Mouse (Mus musculus): ENCODE measurements at regions not wholly inside any gene's neighbourhood (a gene's known extent, or its start where the extent isn't known, plus 50 kb on each side); places are given as distances from the start of the nearest gene placed in this dataset.
"Not testable (repeated sequence)": the region's sequence is repeated elsewhere in the genome, so short reads cannot be mapped to it uniquely, and the experiment has no call there.

GRCm38 (mm10) chr4:67378632-67379031 is 551.2 kb downstream of the Tlr4 start:
- DNase-seq: no peak

DNA sequence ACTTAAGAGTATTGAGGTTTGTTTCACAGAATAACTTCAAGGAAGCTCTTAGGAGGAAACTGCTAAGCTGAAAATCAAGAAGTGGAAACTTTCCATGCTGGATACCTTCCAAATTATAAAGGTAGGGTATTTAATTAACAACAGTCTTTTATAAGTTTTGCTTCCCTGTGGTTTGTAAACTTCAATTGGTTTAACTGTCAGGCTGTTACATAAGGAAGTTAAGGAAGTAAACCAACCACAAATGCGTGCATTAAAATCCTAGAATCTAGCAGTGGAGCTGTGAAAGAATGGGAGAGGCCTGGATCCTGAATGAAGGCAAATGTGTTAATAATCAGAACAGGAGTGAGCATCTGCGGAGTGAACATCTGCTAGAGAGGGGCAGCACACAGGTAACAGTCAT is 560.5 kb downstream of the Tlr4 start:
- DNase-seq: no peak

DNA sequence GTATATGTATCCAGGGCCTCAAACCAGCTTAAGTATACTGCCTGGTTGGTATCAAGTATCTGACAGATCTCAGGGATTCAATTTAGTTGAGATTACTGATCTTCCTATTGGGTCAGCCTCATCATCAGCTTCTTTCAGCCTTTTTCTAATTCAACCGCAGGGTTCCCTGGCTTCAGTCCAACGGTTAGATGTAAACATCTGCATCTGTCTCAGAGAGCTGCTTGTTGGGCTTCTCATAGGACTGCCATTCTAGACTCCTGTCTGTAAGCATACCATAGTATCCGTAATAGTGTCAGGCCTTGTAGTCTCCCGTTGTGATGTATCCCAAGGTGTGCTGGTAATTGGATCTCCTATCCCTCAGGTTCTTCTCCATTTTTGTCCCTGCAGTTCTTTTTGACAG is 575.6 kb downstream of the Tlr4 start:
- no peak for DNase-seq

GRCm38 (mm10) chr4:67424064-67424463 is 596.7 kb downstream of the Tlr4 start:
- DNase-seq: no peak

DNA sequence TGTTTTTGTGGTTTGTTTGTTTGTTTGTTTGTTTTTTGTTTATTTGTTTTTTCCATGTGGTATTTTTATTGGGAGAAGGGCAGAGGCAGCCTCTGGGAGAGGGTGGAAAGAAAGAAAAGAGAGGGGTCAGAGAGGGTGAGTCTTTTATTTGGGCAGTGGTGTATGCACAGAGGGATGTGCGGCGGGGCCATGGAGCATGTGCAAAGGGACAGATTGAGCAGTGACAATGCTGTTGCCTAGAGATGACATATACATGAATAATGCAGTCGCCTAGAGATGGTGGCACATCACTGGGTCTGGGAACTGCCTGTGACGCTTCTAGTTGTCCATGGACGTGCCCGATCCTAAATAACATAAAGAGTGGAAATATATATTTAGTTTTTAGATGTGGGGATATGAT is 598.3 kb downstream of the Tlr4 start:
- no peak for DNase-seq

DNA sequence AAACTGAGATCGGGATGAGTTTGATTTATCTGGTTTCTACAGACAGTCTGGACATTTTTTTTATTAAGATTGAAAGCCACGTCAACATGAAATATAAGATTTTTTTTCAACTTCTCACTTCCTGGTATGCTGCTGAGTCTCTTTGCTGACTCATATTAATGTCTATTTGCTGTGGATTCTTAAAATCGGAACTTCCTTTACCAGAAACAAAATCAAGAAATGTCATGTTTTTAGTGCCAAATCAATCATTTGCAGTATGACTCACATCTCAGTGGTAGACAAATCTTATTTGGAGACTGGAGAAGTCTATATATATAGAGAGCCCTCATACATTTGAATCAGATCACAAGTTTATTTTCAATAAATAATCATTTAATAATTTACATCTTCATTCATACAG is 620.5 kb downstream of the Tlr4 start:
- DNase-seq: no peak

GRCm38 (mm10) chr4:67459871-67460270 is 632.5 kb downstream of the Tlr4 start:
- not testable (repeated sequence) for DNase-seq

GRCm38 (mm10) chr4:67473034-67473433 is 645.6 kb downstream of the Tlr4 start:
- no peak for DNase-seq

GRCm38 (mm10) chr4:67477264-67477845 is 650.0 kb downstream of the Tlr4 start:
- peak; percentile 3 for DNase-seq

- DNase-seq: no peak
These were observed 650.7 kb downstream of the Tlr4 start for GRCm38 (mm10) chr4:67478081-67478480.

DNA sequence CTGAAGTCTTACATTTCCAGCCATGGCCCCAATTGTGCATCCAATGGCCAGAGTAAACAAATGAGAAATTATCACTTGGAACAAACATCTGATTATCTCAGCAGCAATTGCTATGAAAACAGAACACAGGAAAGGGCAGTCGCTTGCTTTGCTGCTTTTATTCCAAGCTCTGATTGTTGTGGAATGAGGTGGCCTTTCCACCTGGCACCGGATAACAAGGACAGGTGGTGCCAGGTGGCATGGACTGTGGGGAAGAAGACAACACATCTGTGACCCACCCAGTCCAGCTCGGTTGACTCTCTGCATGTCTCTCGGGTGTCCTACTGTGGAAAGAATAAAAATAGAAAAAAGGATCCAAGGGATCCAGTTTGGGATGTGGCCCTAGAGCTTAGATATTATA is 694.9 kb downstream of the Tlr4 start:
- DNase-seq: no peak

GRCm38 (mm10) chr4:67523158-67523557 is 695.8 kb downstream of the Tlr4 start:
- no peak for DNase-seq

DNA sequence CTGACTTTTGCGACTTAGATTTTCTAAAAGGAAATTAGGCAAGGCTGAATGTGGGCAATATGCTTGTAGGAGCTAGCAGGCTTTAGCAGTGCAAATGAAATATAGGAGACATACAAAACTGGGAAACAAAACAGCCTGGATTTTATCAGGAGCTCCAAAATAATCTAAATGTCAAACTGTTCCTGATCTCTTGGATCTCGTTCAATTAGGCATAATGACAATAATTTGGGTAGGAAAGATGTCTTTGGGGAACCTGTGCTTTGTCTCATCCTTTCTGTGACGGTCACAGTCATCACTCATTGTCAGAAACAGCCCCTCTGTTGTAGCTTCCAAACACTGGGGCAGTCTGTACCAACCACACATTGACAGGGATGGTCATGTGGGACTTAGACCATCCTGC is 702.2 kb downstream of the Tlr4 start:
- no peak for DNase-seq

- DNase-seq: no peak
These were observed 712.1 kb downstream of the Tlr4 start for GRCm38 (mm10) chr4:67539466-67539865.

GRCm38 (mm10) chr4:67546013-67546412 is 718.6 kb downstream of the Tlr4 start:
- no peak for DNase-seq

GRCm38 (mm10) chr4:67547957-67548356 is 720.6 kb downstream of the Tlr4 start:
- DNase-seq: no peak

DNA sequence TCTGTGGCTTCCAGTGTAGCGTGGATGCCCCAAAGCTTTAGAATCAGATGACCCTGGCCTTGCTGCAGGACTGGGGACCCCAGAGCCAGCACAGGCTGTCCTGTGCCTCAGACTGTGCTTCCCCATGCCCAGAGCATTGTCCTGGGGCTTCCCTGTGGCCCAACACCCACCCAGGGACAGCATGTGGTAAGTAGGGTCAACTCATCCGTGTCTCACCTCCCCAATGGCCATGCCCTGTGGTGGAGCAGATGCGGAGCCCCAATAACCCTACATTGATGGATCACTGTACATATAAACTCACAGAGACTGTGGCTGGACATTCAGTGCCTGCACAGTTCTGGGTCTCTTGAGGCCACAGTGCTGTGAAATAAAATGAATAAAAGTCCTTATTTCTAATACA is 726.1 kb downstream of the Tlr4 start:
- DNase-seq: no peak

GRCm38 (mm10) chr4:67574816-67575215 is 747.4 kb downstream of the Tlr4 start:
- no peak for DNase-seq

DNA sequence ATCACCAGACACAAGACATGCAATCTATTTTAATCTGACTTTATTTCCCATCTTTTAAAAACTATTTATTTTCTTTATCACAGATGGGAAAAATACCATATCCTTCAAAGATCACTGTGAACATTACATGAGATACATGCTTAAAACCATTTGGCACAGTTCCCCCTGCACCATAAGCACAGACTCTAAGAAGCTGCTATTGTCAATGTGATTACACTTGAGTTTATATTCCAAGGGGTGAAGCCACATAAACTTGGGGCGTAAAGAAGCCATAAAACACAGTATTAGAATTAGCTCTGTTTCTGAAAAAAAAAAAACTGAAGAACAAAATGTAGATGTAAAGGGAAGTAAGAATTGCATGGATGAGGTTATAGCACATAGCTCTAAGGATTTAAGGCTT is 762.1 kb downstream of the Tlr4 start:
- DNase-seq: no peak

DNA sequence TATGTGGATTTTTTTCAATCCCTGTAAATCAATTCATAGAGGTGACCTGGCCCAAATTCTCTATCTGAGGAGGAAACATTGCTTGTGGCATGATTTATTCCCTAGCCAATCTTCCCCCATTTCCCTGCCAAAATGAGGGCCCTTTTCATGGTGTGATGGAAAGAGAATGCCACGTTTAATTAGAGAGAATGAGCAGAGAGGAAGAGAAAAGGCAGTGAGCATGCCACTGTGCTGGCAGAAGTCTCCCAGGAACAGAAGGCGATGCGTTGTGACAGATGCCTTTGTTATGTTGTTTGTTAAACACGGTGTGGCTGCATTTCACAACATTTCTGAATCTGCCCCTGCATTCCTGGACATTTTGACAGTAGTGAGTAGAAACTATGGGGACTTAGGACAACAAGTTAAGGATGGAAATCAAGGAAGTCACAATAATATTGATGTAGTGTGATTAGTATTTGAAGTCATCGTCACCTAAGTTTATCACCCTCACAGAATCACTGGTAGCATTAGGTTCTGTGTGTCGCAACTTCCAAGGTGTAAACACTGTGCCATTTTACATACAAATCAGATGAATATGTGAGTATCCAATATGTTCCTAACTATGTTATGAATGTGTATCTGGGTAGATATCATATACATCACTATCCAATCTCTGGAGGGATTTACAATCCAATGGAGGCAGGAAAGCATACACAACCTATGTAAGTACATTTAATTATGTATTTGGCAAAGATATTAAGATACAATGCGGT is 762.8 kb downstream of the Tlr4 start:
- DNase-seq: no peak

DNA sequence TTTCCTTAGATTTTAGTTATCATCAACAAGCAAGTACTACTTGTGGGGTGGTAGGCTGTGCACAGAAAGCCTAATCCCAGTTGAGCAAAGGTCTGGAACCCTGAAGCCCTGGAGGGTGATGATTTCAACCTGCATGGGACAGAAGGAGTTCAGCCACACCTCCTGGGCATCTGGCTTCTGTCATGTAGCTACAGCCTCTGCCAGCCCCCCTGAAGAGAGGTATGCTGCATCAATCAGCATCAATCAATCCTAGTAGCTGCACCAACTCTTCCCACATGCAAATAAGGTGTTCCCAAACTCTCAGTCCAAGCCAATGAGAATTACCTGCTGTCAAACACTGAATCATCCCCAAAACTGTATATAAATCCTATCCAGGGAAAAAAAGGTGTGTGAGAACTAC is 779.8 kb downstream of the Tlr4 start:
- no peak for DNase-seq

DNA sequence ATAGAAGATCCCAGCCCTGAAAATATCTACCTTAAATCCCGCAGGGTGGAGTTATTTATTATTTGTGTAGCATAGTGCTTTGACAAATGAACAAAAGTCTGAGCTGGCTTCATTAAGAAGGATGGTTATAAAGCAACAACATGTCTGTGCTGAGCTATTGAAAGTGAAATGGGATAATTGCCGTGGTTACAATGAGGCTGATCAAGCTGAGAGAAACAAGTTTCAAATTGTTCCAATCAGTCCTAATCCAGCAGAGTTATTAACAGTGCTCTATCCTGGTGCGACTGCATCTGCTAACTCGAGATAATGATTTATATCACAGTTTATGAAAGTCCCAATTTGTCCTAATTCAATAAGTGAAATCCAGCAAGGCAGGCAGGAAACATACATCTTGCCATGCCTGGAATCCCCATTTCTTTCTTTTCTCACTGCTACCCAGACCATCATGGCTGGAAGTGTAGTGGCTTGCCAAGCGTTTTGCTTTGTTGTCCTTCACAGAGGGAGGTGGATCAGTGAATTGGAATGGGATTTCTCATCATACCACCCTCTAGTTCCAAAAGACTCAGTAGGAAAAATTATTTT is 787.2 kb downstream of the Tlr4 start:
- no peak for DNase-seq

GRCm38 (mm10) chr4:67626641-67627040 is 799.3 kb downstream of the Tlr4 start:
- no peak for DNase-seq

DNA sequence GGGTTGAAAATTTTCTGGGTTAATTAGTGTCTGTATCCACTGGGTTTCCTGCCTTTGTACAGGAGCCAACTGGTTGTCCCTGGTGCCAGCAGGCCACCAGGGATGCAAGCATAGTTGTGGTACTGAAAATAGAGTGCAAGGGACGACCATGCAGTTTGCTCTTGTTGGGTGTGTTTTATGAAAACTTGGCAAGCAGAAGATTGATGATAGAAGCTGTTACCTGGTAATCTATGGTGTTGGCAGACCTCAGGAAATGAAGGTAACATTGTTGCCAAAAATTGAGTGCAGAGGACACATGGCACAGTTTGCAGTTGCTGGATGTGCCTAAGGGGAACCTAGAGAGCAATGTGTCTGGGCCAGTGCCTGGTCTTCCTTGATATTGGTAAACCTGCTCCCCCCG is 818.7 kb downstream of the Tlr4 start:
- no peak for DNase-seq

DNA sequence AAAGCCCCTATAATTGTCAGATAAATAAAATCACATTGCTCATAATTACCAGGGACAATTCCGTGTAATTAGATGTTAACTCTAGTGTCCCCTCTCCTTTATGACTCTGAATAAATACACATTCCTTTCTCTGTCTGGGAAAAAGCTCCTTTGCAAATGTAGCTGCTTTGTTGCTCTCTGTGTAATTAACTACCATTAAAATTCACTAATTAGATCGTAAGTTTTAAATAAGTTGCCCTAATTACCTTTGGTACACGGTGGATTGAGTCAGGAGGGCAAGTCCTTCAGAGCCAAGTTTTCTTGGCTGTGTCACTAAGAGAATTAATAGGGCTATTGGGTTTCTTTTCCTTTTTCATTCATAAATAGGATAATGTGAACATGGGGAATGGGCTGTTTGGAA is 834.7 kb downstream of the Tlr4 start:
- DNase-seq: no peak
